Mouse (Mus musculus) Muller cell, postnatal 12 days (primary cell): Measurements from ENCODE around the gene Btbd35f18.
"Not testable (repeated sequence)": the region's sequence is repeated elsewhere in the genome, so short reads cannot be mapped to it uniquely, and the experiment has no call there.

Source experiments
- DNase-seq: peaks from one replicate; pipeline ENCODE4 v3.0.0-alpha.2; 2015; ENCODE audit errors: inconsistent ontology term

Btbd35f18 gene

DNA sequence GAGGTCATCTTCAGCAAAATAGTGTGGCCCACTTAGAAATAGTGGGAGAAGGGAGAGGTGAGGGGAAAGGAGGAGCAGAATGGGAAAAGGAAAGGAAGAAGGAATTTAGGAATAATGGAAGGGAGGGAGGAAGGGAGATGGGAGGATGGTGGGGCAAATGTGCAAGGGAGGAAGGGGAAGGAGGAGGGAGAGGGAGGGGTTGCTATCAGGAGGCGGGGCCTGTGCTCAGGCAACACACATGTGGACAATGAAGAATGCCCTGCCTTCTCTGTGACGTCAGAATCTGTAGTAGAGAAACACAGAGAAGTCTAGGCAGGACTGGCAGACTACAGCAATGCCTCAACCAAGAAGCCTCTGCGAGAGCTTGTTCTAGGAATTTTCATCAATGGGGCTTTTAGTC, at the start of gene Btbd35f18:
Gene Btbd35f18 (plus strand): TSS at position 301 of the 400 bp plus-strand sequence.
- not testable (repeated sequence) for DNase-seq
